Mouse (Mus musculus) adrenal gland, adult 8-10 months (tissue): ENCODE measurements around the gene Cmtm4. TPM values are rescaled to one million over a fixed set of nuclear protein-coding genes. Genes with fewer than 3 reads are reported as not detected.
A peak's percentile ranks its signal among the peaks of the same experiment; 100 is the strongest.

Experiments
- DNase-seq: peaks from one replicate; pipeline ENCODE4 v3.0.0; 2022
- total RNA-seq, 4 experiments: library from RNA; stranded (reverse); gene quantifications; 2 replicates each; pipeline ENCODE4 v1.2.4; 2022

Gene Cmtm4
- total RNA-seq, result 10 to 100 TPM; 41.3 to 57.6 (median 54.9) TPM

DNA sequence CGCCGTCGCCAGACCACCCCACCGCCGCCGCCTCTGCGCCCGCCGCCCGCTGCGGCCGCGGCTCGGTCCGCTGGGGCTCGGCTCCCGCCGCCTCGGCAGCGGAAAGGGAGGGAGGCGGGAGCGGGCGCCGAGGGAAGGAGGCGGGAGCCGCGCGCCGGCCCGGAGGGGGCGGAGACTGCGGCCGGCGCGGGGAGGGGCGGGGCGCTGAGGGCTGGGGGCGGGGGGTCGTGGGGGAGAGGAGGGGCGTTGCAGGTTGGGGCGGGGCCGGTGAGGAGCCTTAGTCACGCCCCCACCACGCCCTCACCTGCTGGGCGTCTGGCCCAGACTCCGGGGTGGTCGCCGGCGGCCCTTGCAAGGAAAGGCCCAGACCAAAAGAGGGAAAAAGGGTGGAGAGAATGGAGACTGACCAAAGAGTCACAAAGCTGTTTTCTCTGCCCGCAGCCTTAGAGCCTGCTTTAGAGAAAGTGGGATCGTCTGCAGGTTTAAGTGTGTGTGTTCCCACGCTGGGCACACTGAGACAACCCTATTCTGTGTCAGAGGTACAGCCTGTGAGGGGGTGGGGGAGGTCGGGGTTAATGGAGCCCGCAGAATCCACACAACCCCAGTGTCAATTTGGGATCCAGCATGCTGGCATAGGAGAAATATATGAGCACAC is at the start of gene Cmtm4:
Gene Cmtm4 (minus strand): TSS at position 105 of the 655 bp plus-strand sequence.
- DNase-seq, result no peak

DNA sequence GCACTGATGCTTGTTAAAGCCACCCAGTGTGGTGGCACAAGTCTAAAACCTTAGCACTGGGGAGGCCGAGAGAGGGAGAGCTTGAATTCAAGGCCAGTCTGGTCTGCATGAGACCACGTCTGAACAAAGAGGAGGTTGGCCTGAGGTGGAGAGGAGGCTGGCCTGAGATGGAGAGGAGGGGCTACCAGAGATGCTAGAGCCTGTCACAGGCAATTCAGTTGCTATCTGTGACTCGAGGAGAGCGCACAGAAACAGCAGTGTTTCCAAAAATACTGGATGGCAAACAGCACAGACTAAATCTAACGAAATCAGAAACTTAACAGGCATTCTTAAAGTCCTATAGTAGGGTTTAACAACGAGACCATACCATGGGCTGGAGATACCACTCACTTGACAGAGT is 49.6 kb upstream of the Cmtm4 start:
- DNase-seq, result no peak

DNA sequence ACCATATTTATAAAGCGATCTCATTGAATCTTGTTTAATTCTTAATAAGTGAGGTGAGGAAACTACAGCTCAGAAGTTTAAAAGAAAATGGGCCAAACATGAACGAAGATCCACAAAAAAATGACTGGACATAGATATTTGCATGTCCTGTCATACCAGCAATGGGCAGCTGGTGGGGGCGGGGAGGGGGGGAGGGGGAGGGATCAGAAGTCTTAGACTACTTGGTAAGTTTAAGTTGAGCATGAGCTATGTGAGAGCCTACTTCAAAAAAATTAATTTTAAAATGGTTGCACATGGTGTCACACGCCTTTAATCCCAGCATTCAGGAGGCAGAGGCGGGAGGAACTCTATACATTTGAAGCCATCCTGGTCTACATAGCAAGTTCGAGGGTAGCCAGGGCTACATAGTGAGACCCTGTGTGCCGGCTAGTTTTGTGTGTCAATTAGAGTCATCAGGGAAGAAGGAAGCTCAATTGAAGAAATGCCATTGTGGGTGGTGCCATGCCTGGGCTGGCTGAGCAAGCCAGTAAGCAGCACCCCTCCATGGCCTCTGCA is 47.6 kb upstream of the Cmtm4 start:
- DNase-seq, result no peak

DNA sequence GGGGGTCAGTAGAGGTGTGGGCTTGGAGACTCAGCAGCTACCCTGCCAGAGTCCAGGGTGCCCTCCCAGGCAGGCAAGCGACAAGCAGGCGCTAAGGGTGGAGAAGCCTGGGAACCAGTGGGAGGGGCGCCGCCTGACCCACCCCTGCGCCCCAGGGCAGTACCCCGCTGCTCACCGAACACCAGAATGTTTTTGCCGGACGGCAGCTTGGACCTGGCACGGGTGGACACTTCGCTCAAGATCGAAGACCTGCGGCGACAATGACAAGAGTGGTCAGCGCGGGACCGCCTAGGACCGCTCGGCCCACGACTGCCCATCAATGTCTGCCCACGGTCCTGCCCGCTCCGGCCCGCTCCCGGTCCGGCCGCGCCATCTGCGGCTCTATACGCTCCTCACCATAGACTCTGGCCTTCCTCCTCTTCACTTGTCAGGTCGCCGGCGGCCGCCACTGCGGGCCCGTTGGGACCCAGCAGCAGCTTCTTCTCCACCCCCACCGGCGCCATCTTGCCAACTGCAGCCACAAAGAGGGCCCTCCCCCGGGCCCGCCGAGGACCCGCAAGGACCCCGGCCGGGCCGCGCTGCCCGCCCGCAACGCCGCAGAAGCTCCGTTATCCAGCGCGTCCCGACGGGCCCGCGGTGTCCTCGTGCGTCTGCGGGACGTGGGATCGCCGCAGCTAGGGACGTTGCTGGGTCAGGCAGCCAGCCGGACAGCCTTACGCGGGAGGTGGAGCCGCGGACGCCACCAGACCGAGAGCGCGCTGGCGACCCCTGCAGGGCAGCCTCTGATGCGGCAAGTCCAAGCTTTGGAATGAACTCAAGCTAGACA is 46.9 kb upstream of the Cmtm4 start, which contains the start of gene Dync1li2:
Gene Dync1li2 (minus strand): TSS at position 749 of the 826 bp plus-strand sequence.
- DNase-seq, result peak; percentile 82

DNA sequence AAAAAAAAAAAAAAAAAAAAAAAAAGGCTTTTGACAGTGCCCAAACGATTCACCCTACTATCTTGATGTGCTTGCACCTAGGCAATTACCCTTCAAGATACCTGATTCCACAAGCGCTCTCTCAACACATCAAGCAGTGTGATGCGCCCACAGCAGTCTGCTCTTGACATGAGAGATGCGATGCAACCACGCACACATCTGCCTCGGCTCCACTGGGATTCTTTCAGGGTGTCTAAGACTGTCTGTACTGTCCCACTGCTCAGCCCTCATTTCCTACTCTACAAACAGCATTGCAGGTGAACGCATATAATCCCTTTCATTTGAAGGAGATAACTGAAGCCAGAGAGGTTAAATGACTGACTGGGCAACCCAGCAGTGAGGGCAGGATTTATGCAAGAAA is 46.0 kb upstream of the Cmtm4 start:
- no peak for DNase-seq

DNA sequence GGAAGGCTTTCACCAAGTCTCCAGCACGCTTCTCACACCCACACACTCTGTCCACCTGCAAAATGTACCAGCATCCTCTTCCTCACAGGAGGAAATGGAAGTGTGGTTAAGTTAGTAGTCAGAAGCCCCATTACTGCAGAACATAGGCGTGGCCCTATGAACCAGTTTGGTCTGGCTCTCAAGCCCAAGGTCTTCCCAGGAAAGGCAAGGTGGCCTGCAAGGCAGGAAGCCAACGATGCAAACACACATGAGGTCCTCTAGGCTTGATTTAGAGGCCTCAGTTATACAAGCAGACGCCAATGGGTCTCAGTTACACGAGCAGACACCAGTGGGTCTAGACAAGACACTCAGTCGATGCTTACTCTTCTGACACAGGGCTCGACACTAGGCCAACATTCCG is 43.9 kb upstream of the Cmtm4 start:
- DNase-seq, result no peak

DNA sequence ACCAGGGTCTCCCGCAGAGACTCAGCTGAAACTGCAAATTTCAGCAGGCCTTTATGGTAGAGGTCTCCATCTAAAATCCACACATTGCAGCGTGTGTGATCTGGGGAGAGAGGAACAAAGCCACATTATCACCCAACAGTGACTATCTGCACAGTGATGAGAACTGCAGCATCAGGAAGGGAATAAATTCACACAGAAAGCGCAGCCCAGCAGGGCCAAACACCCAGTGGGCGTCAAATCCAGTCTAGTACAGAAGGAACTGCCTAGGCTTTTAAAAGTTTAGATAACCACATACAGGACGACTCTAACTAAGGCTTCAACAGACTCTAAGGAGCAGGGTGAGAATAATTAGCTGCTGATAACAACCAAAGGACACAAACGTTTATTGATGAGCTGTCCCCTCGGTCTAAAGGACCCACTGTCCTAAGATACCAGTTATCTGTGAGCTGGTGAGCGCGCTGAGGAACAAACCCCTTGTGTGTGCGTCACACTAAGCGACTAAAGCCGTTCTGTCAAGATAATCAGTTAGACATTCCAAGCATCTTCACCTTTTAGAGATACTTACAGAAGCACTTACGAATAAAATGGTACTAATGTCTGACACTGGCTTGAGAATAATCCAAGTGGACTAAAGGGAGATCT is 42.0 kb upstream of the Cmtm4 start:
- no peak for DNase-seq

DNA sequence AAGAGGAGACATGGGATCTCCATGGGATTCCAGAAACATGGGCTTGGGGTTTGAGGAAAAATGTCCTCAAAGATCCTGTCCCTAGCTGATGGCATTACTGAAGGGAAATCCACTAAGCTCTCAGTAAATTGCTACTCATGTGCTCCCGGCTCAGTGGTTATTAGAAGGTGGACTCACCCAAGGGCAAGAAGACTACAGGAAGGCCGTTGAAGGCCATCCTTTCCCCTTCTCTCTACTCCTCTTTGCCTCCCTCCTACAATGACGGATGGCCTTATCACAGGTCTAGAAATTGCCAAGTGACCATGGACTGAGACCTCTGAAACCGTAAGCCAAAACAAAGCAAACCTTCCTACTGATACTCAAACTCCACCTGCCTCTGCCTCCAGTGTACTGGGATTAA is 41.0 kb upstream of the Cmtm4 start:
- DNase-seq, result no peak

DNA sequence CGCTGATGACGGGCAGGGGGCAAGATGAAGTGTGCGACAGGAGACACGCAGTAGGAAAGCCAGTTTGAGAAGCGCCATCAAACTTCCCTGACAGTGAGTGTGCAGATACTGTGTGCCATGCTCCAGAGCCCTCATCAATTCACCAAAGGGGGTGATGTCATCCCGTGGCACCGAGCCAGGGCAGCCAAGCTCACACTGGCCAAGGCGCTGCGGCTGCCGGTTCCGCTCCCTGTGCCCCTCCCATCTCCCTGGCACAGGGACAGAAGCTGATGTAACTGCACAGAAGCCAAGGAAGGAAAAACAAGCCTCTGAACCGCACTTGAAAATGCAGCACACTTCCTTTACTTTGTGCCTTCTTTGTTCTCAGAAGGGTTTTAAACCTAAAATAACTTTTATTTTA is 40.4 kb upstream of the Cmtm4 start:
- DNase-seq, result peak; percentile 99

DNA sequence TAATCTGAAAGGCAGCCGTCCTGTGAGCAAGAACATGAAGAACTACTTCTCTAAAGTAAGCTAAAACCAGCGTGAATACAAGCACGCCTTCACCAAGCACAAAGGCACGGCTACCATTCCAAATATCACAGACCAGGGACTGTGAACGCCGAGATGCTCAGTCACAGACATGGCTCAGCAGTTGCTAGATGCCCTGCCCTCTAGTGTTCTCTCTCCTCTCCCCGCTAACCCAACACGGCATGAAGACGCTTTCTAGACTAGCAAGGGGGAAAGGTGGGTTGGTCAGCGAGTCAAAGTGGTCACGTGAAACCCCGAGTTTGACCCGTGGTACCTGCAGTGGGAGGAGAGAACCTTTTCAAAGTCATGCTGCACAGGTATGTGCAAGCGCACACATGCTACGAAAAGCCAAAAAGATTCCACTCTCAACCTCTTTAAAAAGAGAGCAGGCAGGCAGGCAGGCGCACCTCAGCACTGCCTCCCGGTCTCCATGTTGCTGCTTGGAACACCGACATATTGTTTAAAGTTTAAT is 39.3 kb upstream of the Cmtm4 start:
- no peak for DNase-seq

DNA sequence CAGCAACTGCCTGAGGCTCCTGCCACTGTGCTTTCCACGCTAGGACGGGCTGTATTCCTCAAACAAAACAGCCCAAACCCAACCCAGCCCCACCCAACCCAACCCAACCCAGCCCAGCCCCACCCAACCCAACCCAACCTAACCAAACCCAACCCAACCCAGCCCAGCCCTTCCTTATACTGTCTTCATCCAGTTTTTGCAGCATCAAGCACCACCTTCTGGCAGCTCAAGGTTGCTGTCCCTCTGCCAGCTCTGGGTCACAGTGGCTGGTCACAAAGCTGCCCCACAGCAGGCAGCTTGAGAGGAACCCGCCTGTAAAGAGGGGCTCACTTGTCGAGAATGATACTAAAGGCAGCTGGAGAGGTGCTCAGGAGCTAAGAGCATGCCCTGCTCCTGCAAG is 38.7 kb upstream of the Cmtm4 start:
- peak; percentile 60 for DNase-seq

DNA sequence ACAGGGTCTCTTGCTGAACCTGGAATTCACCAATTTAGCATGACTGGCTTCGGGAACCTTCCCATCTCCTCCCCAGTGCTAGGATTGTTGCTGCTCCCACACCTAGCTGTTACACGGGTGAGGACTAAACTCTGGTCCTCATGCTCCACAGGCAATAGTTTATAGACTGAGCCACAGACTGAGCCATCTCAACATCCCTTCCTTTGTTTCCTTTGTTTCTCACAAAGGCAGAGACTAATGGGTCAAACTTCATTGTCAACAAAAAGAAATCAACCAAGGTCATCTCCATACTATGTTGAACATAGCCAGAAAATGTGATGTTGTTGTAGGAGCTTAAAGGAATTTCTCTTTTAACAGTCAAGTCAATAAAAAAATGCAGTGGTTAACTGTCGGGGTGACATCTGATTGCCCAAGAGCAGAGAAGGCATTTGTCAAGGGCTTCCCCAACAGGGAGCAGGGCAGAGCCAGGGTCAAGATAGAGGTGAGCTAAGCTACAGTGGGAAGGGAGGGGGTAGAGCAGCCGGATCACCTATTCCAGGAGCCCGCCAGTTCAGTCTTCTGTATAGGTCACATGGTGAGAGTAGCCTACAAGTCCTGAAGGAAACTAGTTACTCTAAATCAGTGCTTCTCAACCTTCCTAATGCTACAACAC is 37.7 kb upstream of the Cmtm4 start:
- DNase-seq, result no peak

DNA sequence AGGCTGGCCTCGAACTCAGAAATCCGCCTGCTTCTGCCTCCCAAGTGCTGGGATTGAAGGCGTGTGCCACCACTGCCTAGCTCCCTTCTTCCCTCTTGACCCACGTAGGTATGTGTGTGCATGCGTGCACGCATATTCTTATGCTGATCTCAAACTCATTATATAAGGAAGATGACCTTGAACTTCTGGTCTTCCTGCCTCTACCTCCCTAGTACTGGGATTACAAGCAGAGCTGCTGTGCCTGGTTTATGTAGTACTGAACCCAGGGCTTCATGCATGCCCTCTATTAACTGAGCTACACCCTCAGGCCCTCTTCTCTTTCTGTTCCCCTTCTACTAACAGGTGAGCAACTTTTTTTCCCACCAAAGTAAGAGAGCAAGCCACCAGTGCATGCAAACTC is 37.0 kb upstream of the Cmtm4 start:
- no peak for DNase-seq

DNA sequence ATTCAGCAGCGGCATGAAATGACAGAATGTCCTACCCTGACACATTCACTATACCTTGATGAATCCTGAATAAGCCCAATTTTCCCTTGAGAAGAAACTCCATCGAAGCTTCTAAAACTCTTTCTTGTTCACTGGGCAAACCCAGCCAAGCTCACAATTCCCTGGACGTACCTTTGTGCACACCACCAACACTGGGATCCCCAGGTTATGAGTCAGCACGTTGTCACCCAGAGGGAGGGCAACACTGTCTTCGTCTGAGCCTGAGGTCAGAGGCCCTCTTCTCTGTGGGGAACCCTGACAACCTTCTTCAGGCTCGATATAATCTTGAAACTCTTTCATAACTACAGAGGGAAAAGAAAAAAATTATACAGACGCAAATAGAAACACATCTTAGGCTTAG is 34.6 kb upstream of the Cmtm4 start:
- no peak for DNase-seq

DNA sequence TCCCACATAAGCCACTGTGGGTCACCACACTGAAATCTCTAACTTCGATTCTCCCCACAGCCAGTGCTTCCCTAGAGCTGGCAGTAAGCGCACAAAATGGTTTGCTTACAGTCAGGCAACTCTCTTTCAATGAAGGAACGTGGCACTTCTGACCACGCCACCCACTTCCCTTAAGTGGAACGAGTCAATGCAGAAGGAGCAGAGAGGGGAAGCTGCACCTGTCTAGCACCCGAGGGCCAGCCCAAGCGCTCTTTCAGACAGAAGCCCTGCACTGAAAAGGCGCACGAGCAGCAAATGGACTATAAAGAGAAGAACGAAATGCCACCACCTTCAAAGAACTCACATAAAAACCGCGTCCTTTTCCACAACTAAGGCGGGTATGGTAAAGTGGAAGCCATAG is 32.1 kb upstream of the Cmtm4 start:
- no peak for DNase-seq

DNA sequence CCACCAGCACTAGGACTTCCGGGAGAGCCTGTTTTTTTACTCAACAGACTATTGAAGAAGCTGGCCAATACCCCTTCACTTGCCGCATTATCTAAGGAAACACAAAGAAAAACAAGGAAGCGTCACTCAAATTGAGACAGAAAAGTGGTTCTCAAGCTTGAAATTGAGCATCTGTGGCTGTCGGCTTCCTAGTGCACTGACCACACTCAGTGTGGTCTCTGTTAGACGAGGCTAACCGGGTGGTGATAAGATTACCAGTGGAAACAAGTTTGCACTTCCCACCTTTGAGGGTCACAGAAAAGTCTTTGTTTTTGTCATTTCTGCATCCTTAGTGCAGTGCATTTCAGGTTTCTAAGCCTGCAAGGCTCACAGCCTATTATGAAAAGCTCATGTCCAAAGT is 26.7 kb upstream of the Cmtm4 start:
- no peak for DNase-seq

DNA sequence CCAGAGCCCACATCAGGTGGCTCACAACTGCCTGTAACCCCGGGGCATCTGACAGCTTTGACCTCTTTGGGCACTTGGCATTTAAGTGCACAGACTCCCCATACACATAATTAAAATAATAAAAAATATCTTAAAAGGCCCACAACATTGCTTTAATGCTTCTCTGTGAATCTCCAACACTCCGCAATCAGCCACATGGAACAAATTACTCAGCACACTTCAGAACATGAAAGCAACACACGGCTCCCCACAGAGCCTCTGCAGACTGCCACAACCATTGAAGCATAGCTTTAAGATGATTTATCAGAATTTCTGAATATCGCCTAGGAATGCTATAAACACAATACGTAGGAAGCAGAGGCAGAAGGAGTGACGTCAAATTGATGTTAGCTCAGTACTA is 20.4 kb upstream of the Cmtm4 start:
- DNase-seq, result no peak

DNA sequence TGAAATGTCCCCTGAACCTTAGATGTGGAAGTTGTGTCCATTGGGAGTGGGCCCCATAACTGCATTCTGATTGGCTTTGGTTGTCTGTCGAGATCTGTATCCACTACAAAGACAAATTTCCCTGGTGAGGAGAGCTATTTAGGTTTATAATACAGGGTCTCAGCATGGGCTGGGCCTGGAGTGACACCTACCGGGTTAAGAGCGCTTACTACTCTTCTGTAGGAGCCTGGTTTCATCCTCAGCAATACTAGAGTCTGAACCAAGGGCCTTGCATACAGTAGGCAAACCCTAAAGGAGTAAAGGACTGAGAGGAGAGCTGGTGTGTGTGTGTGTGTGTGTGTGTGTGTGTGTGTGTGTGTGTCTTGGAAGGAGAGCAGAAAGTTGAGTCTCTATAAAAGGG is 18.6 kb upstream of the Cmtm4 start:
- DNase-seq, result no peak

DNA sequence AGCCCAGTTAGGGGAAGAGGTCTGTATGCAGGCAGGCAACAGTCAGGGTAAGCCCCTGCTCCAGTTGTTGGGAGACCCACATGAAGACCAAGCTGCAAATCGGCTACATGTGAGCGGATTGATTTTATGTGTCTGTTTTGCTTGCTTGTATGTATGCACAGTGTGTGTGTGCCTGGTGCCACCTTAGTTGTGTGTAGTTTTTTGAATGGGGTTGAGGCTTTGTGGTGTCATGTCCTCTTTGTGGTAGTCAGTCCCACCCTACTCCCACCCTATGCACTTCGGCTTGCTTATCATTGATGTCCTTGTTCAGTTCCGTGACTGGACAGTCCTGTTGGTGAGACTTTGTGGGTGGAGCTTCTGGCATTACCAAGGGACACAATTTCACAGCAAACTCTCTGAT is 18.2 kb upstream of the Cmtm4 start:
- no peak for DNase-seq

DNA sequence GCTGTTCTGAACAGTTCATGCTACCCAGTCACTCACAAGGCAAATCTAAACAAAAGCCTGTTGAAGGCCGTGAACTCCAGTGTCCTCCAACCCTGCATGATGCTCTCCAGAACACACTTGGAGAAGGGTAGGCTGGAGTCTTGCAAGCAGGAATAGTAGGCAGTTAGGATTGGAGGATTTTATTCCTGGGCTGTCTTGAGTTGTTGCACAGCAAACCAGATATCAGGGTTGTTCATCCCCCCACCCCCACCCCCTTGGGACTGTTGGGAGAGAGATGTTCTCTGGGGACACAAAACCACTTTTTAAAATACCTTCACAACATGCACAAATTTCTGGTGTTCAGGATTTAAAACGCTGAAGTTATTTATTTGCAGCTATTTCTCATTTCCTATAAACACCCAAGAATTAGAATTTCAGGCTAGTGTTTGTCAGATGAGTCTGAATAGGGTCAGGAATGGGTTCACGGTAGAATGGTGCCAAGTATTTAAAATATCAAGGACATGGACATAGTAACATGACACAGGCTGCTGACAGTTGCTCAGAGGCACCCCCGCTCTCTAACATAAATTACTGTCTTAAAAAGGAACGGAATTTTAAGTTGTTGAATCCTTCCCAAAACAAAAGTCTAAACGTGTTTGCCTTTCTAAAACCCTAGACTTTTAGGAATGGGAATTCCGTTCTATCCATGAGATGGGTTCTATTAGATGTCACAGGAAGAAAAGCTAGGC is 17.4 kb upstream of the Cmtm4 start:
- no peak for DNase-seq

DNA sequence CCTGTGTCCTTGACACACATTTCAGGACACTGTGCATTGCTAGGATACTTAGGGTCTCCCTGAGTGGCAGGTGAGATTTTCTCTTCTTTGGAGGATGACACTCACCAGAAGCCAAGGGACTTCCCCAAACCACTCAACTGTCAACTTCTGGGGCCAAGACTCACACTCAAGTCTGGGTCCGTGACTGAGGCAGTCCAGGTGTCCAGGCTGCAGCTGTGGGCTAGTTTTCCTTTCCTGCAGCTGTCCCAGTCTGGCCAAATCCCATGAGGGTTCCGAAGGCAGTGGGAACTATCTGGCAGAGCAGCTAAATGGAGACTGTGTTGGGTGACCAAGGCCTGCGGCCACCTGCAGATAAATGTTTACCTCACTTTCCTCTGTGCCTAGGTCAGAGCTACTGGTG is 16.4 kb upstream of the Cmtm4 start:
- no peak for DNase-seq

DNA sequence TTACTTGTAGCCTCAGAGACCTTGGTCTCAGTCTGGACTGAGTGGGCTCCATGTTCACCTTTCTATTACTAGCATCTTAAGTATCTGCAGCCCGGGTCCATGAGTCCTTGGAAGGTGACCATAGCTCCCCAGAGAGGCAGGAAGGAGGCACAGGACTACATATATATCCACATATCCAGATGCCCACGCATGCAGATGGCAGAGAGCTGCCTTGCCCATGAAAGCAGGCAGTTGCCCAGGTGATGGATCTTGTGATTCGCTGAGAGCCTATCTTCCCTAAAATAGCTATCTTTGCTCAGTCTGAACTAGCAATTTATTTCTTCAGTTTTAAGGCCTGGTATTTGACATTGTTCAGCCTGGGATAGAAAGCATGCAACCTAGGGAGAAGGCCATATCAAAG is 15.9 kb upstream of the Cmtm4 start:
- DNase-seq, result no peak
